Mouse (Mus musculus) heart, embryonic 10.5 days (tissue): ENCODE measurements around the gene Lyrm7. TPM values are rescaled to one million over a fixed set of nuclear protein-coding genes. Genes with fewer than 3 reads are reported as not detected.
A peak's percentile ranks its signal among the peaks of the same experiment; 100 is the strongest.

Source experiments
- DNase-seq: peaks from one replicate; pipeline ENCODE4 v3.0.0-alpha.2; 2017; ENCODE audit warnings: low spot score
- H3K27ac ChIP-seq: fragments of 300-500 bp; sonication (generic); 2 replicates; pipeline ENCODE4 v1.5.1; 2016; ENCODE audit warnings: mild to moderate bottlenecking
- H3K27me3 ChIP-seq: fragments of 300-500 bp; sonication (generic); 2 replicates; pipeline ENCODE4 v1.6.1; 2016; ENCODE audit warnings: mild to moderate bottlenecking; ENCODE audit not compliant: poor library complexity, insufficient read depth, severe bottlenecking
- H3K36me3 ChIP-seq: fragments of 300-500 bp; sonication (generic); 2 replicates; pipeline ENCODE4 v1.6.1; 2016; ENCODE audit warnings: mild to moderate bottlenecking, moderate library complexity
- H3K4me1 ChIP-seq: fragments of 300-500 bp; sonication (generic); 2 replicates; pipeline ENCODE4 v1.6.1; 2016; ENCODE audit warnings: mild to moderate bottlenecking
- H3K4me3 ChIP-seq: fragments of 300-500 bp; sonication (generic); 2 replicates; pipeline ENCODE4 v1.5.1; 2016; ENCODE audit warnings: mild to moderate bottlenecking, moderate library complexity
- H3K9me3 ChIP-seq: fragments of 300-500 bp; sonication (generic); 2 replicates; pipeline ENCODE4 v1.6.1; 2016; ENCODE audit warnings: mild to moderate bottlenecking, moderate library complexity
- WGBS: fragments of 180-500 bp; shearing (Covaris S2); methylation state at CpG from one replicate; pipeline ENCODE4 v1.1.7; 2016; 5-methylcytosine and 5-hydroxymethylcytosine counted together
- polyA plus RNA-seq: library from polyadenylated mRNA; unstranded; fragments of >200 nt; fragmentation: Nextera tagmentation; extraction: Ambion mirVana; gene quantifications from 2 replicates; pipeline ENCODE4 v1.2.1, GENCODE M21; 2016

Gene Lyrm7
- polyA plus RNA-seq, 1 experiment from 2014 or later, result 11.8 TPM

DNA sequence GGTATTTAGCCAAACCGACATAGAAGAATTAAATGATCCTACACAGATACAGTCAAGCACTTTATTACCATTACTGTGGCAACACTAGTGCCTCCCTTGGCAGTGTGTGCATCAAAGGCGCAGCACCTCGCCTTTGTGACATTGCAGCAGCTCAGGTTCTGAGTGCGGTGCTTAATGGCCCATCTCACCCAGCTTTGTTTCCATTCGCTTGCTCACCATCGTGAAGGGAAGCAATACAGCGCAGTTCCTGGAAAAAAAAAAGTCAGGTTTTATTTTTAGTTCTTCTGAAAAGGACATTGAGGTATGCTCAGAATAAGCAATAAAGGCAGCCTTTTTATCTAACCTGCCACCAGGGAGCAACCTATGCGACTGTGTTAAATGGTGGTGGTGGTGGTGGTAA is 33.9 kb downstream of the Lyrm7 start:
- H3K4me3 ChIP-seq, result no peak overlapping the region
- H3K27ac ChIP-seq, result no peak overlapping the region
- no peaks in the 10 kb centered on the region for H3K4me1 ChIP-seq
- 91% methylated on average over 8 of the region's 8 CpGs for WGBS
- H3K27me3 ChIP-seq, result no peaks in the 10 kb centered on the region
- no peak for DNase-seq
- peaks cover 3% of the 10 kb centered on the region; the same call in 1 of the 2 replicates for H3K9me3 ChIP-seq
- no peaks in the 10 kb centered on the region for H3K36me3 ChIP-seq

DNA sequence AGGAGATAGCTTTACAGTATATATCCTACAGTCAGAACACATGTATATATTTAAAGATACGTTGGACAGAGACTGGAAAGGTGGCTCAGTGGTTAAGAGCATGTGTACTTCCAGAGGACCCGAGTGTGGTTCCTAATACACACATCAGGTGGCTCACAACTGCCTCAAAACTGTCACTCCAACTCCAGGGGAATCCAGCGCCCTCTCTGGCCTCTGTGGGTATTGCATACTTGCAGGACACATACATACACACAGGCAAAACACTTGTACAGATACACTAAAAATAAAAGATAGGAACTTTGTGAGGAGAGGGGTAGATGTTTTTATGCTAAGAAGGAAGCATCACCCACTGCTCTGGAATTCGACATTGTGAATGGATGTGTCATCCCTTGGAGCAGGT is 34.9 kb downstream of the Lyrm7 start:
- 69% methylated on average over 4 of the region's 4 CpGs for WGBS
- DNase-seq, result no peak

GRCm38 (mm10) chr11:54823467-54823866 is 37.2 kb downstream of the Lyrm7 start:
- Histone ChIP-seq H3K4me1 (no peaks in the 10 kb centered on the region), H3K27me3 (no peaks in the 10 kb centered on the region)

More for the DNA sequence above, 34.9 kb downstream of the Lyrm7 start:
- Histone ChIP-seq H3K9me3 (peaks cover 3% of the 10 kb centered on the region; the same call in 1 of the 2 replicates), H3K4me1 (no peaks in the 10 kb centered on the region), H3K27ac (no peak overlapping the region), H3K27me3 (no peaks in the 10 kb centered on the region), H3K4me3 (no peak overlapping the region), H3K36me3 (no peaks in the 10 kb centered on the region)

DNA sequence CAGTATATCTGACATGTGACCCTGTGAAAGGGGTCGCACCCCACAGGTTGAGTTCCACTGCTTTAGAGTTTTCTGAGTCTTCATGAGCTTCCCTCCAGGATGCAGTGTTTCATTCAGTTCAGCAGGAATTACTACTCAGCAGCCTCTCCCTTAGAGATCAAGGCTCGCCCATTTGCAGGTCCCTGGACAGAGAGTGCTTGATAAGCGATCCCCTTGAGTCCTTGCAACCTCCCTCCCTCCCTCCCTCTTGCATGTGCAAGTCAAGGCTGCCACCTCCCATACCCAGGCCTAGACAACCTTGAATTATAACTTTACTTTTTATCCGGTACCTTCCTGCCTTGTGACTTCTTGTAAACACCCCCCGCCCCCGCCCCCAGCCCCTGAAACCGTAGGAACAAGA is 41.2 kb downstream of the Lyrm7 start:
- Histone ChIP-seq H3K36me3 (no peaks in the 10 kb centered on the region), H3K27ac (no peak overlapping the region), H3K4me1 (no peaks in the 10 kb centered on the region), H3K9me3 (peaks cover 3% of the 10 kb centered on the region; the same call in 1 of the 2 replicates), H3K27me3 (no peaks in the 10 kb centered on the region), H3K4me3 (no peak overlapping the region)
- WGBS, result 64% methylated on average over 7 of the region's 7 CpGs
- no peak for DNase-seq

More at GRCm38 (mm10) chr11:54823467-54823866, 37.2 kb downstream of the Lyrm7 start:
- Histone ChIP-seq H3K9me3 (peaks cover 3% of the 10 kb centered on the region; the same call in 1 of the 2 replicates), H3K4me3 (no peak overlapping the region), H3K36me3 (no peaks in the 10 kb centered on the region), H3K27ac (no peak overlapping the region)
- no peak for DNase-seq
- WGBS, result 70% methylated on average over 4 of the region's 4 CpGs

DNA sequence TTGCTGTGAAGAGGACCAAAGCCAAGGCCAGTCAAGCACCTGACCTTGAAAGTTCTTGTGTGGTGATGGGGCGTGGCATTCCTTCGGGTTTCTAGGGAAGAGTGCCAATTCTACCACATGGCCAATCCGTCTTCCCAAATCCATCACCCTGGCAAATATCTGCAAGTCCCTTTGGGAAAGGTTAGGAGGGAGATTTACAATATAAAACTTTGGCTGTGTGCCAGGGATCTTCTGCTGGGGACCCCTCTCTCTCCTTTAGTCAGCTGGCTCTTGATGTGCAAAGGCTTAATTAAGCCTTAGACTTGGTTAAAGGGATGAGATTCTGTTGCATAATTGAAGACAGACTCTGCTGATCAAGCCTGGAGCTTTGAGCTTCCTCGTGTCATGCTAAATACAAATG is 43.3 kb downstream of the Lyrm7 start:
- H3K9me3 ChIP-seq, result no peaks in the 10 kb centered on the region
- H3K4me3 ChIP-seq, result no peak overlapping the region
- peaks cover 3% of the 10 kb centered on the region for H3K4me1 ChIP-seq
- H3K27me3 ChIP-seq, result no peaks in the 10 kb centered on the region
- no peaks in the 10 kb centered on the region for H3K36me3 ChIP-seq
- H3K27ac ChIP-seq, result no peak overlapping the region
- DNase-seq, result no peak
- WGBS, result 79% methylated on average over 4 of the region's 4 CpGs

- H3K4me3 ChIP-seq, result no peak overlapping the region
- DNase-seq, result no peak
Measured at GRCm38 (mm10) chr11:54815659-54816058, 45.1 kb downstream of the Lyrm7 start.

DNA sequence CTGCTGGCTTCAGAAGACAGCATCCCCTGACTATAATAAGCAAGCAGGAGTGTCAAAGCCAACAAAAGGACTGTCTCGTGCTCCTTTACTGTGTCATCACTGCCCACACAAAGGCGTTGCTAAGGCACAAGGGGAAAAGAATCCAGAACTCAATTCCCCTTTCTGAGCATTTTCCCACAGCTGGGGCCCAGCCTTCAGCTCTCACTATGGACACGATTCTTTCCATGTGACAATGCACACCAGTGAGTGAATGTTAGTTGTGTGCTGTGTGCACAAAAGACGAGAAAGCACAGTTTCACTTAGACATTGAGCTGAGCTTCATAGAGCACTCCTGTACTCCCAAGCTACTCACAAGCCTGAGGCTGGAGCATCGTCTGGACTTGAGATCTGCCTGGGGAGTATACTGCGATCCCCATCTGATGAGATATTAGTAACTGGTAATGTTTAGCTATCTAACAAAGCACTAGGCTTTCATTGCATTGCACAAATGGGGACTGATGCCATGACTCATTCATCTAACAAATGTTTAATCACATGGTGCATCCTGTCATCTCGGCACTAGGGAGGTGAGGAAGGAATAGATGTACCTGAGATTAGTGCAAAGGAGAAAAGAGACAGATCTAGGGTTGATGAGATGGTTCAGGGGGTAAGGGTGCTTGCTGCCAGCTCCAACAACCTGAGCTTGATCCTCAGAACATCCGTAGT is 47.8 kb downstream of the Lyrm7 start:
- DNase-seq, result no peak
- H3K27me3 ChIP-seq, result no peaks in the 10 kb centered on the region
- H3K36me3 ChIP-seq, result no peaks in the 10 kb centered on the region
- H3K4me1 ChIP-seq, result peaks cover 3% of the 10 kb centered on the region
- H3K9me3 ChIP-seq, result no peaks in the 10 kb centered on the region
- 62% methylated on average over 8 of the region's 8 CpGs for WGBS
- H3K27ac ChIP-seq, result no peak overlapping the region
- H3K4me3 ChIP-seq, result no peak overlapping the region

More at GRCm38 (mm10) chr11:54815659-54816058, 45.1 kb downstream of the Lyrm7 start:
- H3K27ac ChIP-seq, result no peak overlapping the region
- peaks cover 3% of the 10 kb centered on the region for H3K4me1 ChIP-seq
- H3K27me3 ChIP-seq, result no peaks in the 10 kb centered on the region
- no peaks in the 10 kb centered on the region for H3K36me3 ChIP-seq
- no peaks in the 10 kb centered on the region for H3K9me3 ChIP-seq

DNA sequence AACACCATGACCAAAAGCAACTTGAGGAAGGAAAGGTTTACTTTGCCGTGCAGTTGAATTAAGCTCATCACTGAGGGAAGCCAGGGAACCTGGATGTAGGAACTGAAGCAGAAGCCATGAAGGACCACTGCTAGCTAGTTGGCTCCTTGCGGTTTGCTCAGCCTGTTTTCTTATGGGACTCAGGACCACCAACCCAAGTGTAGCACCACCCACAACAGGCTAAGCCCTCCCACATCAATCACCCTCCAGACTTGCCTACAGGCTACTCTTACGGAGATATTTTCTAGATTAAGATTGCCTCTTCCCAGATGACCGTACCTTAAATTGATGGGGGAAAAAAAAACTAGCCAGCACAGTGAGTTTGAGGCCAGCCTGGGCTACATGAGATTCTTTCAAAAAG is 48.4 kb downstream of the Lyrm7 start:
- WGBS, result 68% methylated on average over 4 of the region's 4 CpGs
- Histone ChIP-seq H3K27me3 (no peaks in the 10 kb centered on the region), H3K4me1 (peaks cover 3% of the 10 kb centered on the region), H3K9me3 (no peaks in the 10 kb centered on the region), H3K36me3 (no peaks in the 10 kb centered on the region), H3K4me3 (no peak overlapping the region), H3K27ac (no peak overlapping the region)
- DNase-seq, result no peak

DNA sequence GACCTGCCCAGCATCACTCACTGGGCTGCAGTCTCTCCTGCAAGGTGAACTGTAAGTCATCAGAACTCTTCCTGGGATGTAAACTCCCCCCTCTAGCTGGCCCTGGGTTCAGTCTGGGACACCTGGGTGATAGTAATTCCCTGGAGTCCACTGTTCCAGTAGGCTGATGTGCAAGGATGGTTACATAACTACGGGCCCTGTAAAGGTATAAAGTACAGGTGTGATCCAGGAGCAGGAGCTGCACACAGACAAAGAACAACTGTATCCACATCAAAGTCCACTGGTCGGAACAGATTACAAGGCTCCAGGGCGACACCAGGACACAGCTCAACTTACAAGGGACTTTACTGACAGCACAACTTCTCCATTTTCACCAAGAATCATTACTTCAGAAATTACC is 49.7 kb downstream of the Lyrm7 start:
- Histone ChIP-seq H3K27me3 (no peaks in the 10 kb centered on the region), H3K4me1 (peaks cover 3% of the 10 kb centered on the region), H3K9me3 (no peaks in the 10 kb centered on the region), H3K4me3 (no peak overlapping the region), H3K36me3 (no peaks in the 10 kb centered on the region), H3K27ac (no peak overlapping the region)
- 76% methylated on average over 3 of the region's 3 CpGs for WGBS
- no peak for DNase-seq

GRCm38 (mm10) chr11:54809582-54809981 is 51.1 kb downstream of the Lyrm7 start:
- DNase-seq, result no peak
- Histone ChIP-seq H3K36me3 (no peaks in the 10 kb centered on the region), H3K27ac (no peak overlapping the region), H3K4me3 (no peak overlapping the region), H3K4me1 (peaks cover 3% of the 10 kb centered on the region), H3K27me3 (no peaks in the 10 kb centered on the region), H3K9me3 (peaks cover 2% of the 10 kb centered on the region; the same call in 1 of the 2 replicates)
- whole genome bisulfite sequencing, result 79% methylated on average over 5 of the region's 5 CpGs

DNA sequence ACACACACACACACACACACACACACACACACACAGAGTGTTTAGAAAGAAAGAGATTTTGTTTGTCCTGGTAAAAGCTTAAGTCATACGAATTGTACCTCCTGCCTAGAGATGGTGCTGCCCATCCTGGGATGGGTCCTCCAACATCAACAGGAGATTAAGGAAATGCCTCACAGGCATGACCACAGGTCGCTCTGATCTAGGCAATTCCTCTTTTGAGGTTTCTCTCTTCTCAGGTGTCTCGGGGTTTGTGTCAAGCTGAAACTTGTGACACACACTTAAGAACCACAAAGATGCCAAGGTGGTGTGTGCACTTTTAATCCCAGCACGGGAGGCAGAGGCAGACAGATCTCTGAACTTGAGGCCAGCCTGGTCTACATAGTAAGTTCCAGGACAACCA is 52.5 kb downstream of the Lyrm7 start:
- H3K9me3 ChIP-seq, result peaks cover 3% of the 10 kb centered on the region; the same call in 1 of the 2 replicates
- DNase-seq, result peak; percentile 41
- H3K4me1 ChIP-seq, result no peaks in the 10 kb centered on the region; the same call in 1 of the 2 replicates
- H3K27me3 ChIP-seq, result no peaks in the 10 kb centered on the region
- 75% methylated on average over 4 of the region's 4 CpGs for WGBS
- no peak overlapping the region for H3K27ac ChIP-seq
- H3K36me3 ChIP-seq, result no peaks in the 10 kb centered on the region
- no peak overlapping the region for H3K4me3 ChIP-seq

- Histone ChIP-seq H3K27ac (no peak overlapping the region), H3K36me3 (no peaks in the 10 kb centered on the region), H3K4me1 (no peaks in the 10 kb centered on the region; the same call in 1 of the 2 replicates), H3K4me3 (no peak overlapping the region), H3K9me3 (peaks cover 3% of the 10 kb centered on the region; the same call in 1 of the 2 replicates), H3K27me3 (no peaks in the 10 kb centered on the region)
- peak; percentile 3 for DNase-seq
- WGBS, result 80% methylated on average over 9 of the region's 9 CpGs
Measured at GRCm38 (mm10) chr11:54807669-54808068, 53.0 kb downstream of the Lyrm7 start.

DNA sequence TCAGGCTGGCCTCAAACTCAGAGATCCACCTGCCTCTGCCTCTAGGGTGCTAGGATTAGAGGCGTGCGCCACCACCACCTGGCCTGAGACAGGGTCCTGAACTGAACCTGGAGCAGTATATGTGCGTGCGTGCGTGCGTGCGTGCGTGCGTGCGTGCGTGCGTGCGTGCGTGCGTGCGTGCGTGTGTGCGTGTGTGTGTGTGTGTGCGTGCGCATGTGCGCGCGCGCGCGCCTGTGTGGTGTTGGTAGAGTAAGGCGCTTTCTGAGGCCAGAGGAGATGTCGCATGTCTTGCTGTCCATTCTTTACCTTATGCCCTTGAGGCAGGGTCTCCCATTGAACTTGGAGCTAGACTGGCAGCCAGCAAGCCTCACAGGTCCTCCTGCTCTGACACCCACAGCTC is 53.8 kb downstream of the Lyrm7 start:
- Histone ChIP-seq H3K27me3 (no peaks in the 10 kb centered on the region), H3K9me3 (peaks cover 3% of the 10 kb centered on the region; the same call in 1 of the 2 replicates), H3K4me3 (no peak overlapping the region), H3K27ac (no peak overlapping the region), H3K4me1 (no peaks in the 10 kb centered on the region), H3K36me3 (no peaks in the 10 kb centered on the region)
- peak; percentile 52 for DNase-seq
- 95% methylated on average over 28 of the region's 28 CpGs for WGBS
